Mouse (Mus musculus) mouse trophoblast stem cell (cell line): Measurements from ENCODE around the gene Tmem191c.
"Not testable (repeated sequence)": the region's sequence is repeated elsewhere in the genome, so short reads cannot be mapped to it uniquely, and the experiment has no call there.

Experiments used
- in situ Hi-C, 2 experiments: fragments of 300-500 bp; cut with MseI, MboI; formaldehyde crosslinking; loops; 2 replicates in 1 of 2; 3 replicates in 1 of 2; pipeline ENCODE4 v1.15.1; 2025

Tmem191c gene

DNA sequence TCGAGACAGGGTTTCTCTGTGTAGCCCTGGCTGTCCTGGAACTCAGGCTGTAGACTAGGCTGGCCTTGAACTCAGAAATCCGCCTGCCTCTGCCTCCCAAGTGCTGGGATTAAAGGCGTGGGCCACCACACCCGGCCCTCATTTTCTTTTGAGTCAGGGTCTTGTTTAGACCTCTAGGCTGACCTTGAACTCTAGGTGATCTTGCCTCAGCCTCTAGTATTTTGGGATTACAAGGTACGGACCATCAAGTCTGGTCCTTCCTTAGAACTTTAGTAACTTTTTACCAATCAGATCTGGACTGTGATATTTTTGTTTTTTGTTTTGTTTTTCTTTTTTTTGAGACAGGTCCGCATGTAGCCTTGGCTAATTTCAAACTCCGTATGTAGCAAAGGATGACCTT is at the start of gene Tmem191c:
Gene Tmem191c, plus strand, starts transcription at position 357 of the 400 bp plus-strand sequence.
- in situ Hi-C loops: no loop called here

DNA sequence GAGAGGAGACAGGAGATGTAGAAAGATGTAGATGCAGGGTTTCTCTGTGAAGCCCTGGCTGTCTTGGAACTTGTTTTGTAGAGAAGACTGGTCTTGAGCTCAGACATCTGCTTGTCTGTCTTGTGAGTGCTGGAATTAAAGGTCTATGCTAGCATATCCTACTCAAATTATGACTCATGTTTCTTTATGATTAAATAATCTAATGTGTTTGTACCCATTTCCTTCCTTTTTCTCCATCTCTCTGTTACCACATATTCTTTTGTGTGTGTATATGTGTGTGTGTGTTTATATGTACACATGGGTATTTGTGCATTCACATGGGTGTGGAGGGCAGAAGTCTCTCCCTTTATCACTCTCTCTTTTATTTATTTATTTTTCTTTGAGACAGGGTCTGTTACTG is 49.4 kb upstream of the Tmem191c start:
- in situ Hi-C loops: no loop called here

DNA sequence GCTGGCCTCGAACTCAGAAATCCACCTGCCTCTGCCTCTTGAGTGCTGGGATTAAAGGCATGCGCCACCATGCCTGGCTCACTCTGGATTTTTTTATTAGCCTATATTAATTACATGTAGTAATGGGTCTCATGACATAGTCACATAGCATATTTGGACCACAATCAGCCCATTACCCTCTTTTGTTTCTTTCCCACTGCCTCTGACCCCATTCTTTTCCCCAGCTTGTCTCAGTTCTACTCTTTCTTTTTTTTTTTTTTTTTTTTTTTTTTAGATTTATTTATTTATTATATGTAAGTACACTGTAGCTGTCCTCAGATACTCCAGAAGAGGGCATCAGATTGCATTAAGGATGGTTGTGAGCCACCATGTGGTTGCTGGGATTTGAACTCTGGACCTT is 44.4 kb upstream of the Tmem191c start:
- in situ Hi-C loops: not testable (repeated sequence)

DNA sequence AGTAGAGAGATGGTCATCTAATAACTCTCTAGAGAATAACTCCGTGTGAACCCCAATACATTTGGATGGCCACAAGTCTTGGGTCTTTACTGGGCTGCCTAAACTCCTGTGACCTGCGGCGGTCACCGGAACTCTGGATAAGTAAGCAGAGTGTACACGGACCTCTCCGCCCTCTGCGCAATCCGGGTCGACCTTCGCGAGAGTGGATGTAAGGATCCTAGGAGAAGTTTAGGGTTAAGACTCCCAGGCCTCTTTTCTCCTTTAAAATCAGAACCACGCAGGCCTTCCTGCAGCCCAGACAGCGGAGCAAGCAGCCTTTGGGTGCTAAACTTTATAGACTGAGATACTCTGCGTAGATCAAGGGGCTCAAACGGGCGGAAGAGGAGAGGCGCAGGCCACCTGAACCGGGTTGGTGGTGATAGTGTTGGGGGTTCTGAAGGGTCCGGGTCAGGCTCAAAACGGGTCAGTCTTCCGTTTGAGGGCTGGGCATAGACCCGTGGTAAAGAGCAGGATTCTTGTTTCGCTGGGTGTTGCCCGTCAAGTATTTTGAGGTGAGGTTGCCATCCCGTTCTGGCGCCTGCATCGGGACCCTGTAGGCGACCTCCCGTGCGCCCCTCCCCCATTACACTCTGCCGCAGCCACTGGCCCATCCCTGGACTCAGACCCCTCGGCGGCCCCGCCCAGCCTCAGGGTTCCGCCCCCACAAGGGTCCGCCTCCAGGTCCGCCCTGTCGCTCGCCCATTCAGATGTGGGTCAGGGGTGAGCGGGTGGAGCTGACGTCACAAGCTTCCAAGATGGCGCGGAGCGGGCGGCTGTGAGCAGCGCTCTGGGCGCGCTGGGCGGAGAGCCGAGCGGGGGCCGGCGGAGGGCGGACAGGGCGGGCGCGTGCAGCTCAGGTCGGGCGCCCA is 42.8 kb upstream of the Tmem191c start, which contains the start of gene Hic2:
Gene Hic2, plus strand, starts transcription at position 779 of the 908 bp plus-strand sequence.
- in situ Hi-C loops: no loop called here

DNA sequence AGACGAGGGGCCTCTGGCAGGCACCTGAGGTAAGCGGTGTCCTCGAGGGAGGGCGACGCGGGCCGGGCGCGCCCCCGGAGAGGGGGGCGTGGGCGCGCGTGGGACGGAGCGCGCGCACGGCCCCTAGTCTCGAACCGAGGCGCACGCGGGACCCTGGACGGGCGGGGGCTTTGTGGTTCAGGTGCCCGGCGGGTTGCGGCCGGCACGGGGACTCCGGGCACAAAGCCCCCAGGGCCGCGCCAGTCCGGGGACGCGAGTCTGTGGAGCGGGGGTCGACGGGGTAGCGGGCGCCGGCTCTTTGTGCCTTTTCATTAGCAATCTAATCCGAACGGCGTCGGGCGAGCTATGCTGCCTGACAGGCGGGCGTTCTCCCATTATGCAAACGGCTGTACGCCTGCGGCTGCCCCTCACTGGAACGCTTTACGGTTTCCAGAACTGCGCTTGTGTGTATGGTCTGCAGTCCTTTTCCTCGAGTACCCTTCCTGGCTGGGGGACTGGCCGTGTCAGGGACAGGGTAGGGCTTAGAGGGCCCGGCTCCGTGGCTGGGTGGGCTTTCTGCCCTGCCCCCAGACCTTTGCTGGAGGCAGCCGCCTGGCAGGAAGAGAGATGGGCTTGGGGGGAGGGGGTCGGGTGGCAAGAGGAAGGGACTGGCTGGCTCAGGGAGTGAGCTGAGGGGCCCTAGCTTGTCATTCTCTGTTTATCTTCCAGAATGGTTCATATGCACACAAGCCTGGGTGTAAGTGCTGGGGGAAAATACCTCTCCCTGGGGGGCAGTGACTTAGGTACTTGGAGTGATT is 42.0 kb upstream of the Tmem191c start:
- in situ Hi-C loops: no loop called here

DNA sequence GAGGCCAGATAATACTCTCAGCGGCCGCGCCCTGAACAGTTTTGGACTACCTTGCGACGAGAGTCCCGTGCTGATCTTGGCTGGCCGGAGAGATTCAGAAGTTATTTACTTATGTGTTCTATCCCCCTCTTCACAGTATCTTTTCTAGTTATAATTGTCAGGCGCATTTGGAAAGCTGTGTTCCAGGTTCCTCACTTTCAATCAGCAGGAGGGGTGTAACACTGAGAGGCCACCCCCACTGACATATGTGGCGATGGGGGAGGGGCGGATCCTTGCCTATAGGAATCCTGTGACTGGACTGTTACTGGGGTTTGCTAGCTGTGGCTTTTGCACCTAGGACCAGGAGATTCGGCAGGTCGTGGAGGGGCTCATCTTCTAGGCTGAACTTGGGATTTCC is 41.4 kb upstream of the Tmem191c start:
- in situ Hi-C loops: no loop called here

DNA sequence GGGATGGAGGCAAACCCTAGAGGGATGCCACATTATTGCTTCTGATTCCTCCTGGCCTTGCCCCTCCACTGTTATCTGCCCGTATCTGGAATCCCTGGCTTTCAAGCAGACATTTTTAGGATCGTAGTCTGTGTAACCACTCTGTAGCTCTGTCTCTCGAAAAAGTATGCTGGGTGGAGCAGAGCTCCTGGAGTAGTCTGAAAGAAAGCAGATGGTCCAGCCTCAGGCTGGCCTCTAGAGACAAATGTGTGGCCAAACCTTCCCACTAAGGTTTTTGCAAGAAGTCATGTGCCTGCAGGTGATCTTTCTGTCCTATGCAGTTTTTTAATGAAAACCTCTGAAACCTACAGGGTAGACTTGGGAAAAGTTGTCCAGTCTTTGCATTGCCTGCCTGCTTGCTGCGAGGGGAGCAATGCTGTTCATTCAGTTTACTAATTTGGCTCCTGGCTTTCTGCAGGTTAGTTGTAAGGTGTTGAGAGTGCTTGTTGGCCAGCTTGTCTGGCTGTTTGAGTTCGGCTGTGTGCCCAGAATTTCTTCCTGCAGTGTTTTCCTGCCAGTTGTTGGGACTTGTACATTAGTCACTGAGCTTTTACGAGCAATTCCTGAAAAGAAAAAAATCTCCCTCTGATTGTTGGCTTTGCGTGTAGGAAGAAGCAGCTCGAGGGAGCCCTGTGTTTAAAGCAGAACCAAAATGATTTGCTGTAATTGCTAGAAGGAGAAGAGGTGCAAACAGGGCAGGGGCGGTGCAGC is 40.8 kb upstream of the Tmem191c start:
- in situ Hi-C loops: no loop called here

DNA sequence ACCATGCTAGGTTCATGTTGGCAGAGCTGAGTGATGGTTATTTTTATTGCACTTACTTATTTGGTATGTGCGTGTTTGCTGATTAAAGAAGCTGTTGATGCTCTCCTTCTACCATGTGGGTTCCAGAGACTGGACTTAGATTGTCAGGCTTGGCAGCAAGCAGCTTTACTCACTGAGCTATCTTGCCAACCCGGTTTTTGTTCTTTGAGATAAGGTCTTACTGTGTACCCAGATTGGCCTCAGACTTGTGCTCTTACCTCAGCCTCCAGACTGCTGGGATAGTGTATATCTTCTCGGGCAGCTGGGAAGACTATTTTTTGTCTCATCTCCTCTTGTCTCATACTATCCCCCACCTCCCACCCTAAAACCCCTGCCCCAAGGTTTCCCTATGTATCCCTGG is 38.2 kb upstream of the Tmem191c start:
- in situ Hi-C loops: no loop called here

DNA sequence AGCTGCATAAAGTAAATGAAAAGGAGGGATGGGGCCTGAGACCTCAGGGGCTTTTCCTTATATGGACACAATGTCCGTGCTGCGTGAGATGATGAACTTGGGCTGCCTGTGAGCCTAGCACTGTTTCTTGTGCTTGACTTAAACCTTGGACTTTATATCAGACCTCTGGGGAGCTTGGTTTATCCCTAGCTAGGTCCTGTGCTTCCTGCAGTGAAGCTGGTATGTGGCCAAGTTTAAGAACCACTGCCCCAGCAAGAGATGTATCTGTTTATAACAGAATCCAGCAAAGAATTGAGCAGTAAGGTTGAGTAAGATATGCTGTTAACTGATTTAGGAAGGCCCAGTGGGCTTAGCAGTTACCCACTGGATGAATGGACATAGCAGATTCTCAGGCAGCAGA is 36.5 kb upstream of the Tmem191c start:
- in situ Hi-C loops: no loop called here

DNA sequence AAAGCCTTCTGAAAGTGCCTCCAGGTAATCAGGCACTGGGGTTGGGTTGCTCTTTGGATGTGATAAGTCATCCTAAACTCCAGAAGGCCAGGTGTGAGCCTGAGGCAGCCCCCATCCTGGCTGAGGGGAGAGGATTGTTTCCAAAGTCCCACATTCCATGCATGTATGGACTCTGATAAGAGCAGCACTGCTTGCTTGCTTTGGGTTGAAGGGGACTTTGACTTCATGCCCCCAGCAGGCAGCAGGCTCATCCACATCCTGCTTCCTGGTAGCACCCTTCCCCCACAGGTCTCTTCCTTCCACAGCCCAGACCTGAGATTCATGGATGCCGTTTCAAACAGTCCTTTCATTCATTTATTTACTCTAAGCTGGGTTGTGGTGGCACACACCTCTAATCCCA is 32.1 kb upstream of the Tmem191c start:
- in situ Hi-C loops: no loop called here

DNA sequence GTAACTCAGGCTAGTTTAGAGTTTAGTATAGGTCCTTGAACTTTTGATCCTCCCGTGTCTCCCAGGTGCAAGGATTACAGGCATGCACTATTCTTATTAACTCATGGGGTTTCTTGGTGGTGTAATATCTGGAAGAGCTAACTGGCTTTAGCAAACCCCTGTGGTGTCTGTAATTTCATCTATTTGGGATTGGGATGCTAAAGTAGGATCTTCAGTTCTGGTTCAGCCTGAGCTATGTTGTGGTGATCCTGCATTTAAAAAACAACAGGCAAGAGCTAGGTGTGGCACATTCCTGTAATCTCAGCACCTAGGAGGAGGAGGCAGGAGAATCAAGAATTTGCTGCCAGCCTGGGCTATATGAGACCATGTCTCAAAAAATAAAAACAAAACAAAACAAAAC is 30.9 kb upstream of the Tmem191c start:
- in situ Hi-C loops: no loop called here

DNA sequence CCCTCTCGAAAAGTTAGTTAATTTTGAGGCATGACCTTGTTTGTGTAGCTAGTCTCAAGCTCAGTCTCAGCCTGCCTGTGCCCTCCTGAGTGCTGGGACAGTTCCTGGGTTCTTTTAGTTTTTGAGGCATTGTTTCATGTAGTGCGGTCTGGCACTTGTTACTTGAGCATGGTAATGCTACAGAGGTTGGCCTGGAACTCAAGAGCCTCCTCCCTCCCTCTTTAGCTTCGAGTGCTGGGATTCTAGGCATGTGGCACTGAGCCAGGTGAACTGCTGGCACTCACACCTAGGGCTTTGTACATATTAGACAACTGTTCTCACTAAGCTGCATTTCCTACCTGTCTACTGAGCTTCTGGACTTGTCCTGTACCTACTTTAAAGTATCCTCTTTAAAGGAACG is 28.1 kb upstream of the Tmem191c start:
- in situ Hi-C loops: no loop called here

DNA sequence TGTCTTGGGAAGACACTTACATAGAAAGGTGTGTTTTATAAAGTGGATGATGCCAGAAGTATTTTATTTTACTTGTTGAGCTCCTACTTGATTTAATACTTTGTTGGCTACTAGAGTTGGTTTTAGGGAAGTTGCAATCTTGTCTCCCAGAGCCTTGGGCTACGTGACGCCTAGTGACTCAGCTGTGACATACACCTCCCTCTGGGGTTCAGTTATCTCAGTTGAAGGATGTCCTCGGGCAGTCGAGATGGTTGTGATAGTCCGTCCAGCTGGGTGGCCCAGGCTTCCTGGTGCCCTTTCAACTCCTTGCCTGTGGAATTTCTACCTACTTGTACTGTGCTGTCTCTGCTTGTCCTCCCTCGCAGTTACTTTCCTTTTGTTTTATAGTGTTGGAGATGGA is 26.7 kb upstream of the Tmem191c start:
- in situ Hi-C loops: no loop called here

DNA sequence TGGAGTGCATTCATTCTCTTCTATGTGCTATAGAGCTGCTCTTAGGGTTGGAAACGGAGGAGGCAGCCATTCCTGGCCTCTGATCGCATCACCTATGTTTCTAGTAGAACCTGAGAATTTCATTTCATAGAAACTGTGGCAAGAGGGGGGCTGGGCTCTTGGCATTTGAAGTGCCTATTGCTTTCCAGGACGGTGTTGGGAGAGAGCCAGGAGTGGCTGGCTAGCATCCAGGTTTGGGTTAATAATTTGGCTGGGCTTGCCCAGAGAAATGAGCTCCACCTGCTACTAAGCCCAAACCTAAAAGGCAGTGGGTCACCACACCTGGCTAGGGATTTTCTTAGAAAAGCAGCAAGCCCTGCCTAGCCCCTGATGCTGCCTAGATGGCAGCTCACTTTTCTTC is 24.3 kb upstream of the Tmem191c start:
- in situ Hi-C loops: no loop called here

DNA sequence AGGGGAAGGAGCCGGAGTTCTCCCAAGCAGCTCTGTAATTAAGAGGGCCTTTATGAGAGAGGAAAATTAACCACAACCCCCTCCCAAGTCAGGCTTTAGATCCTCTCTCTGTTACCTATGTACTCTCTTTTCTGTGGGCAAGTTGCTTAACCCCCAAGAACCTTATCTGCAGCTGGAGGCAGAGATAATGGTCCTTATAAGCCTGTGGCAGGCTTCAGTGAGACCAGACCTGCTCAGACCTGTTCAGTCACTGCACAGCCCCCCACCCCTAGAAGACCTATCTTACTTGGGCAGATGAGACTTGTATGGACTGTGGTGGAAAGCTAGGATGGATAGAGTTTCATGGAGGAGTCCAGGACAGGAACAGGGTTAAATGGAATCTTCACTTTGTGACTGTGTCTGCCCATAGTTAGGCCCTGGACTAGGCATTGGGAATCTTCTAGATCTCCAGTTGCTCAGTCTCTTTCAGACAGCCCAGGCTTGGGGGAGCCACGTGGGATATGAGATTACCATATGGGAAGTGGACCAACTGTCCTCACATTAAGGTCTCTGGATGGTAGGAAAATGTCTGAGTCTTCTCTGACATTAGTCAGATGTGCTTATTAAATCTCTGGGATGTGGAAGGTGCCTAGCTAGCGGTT is 23.7 kb upstream of the Tmem191c start:
- in situ Hi-C loops: no loop called here

DNA sequence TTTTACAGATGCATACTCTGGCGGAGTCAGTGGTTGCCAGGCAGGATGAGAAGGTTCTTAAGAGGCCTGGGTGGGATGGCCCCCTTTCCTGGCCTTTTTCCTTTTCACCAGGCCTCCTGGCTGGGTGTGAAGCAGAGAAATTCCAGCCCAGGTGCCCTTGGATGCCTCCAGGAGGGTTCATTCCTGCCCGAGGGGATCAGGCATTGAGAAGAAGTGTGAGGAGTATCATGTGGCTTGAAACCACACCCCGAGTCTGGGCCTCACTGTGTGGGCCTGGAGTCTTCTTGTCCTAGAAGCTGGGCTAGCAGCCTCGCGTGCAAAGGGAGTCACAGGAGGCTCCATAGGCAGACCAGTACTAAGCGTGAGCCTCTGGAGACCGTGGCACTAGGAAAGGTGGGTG is 23.0 kb upstream of the Tmem191c start:
- in situ Hi-C loops: no loop called here

DNA sequence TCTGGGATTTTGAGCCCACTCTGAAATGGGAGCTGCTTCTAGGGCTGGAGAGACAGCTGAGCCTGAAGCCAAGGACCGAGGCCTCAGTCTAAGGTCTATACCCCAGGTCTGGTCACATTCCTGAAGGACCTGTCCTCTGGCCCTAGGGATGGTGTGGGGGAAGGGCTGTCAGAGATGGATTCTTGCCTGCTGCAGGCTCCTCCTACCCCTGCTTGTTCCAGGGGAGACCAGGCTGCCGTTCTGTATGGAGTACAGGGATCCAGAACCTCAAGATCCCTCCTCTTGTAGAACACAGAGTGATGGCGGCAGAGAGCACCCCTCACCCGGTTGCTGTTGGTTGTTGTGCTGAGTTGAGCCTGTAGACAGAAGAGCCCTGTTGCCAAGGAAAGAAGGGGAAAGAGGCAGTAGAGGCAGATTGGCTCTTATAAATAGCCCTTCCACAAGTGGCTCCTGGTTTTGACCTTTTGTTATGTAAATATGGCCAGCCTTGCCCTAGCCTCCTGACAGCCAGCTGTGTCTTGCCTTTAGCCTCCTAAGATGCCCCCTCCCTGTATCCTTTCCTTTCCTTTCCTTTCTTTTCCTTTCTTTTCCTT is 21.8 kb upstream of the Tmem191c start:
- in situ Hi-C loops: no loop called here

DNA sequence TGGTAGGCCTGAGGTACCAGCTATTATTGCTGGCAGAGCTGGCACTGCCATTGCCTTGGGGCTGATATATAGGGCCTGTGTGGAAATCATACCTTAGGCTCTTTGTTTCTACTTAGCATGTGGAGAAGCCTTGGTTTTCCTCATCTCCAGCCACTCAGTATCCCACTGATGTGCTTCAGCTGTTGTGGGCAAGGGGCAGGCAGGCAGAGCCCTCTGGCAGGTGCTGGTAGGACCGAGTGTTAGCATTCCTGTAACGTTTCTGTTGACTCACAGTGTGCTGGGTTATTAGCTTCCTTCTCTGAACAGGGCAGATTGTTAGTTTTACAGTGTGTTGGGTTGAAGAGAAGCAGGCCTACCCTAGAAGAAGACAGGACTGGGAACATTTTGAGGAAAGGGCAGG is 20.6 kb upstream of the Tmem191c start:
- in situ Hi-C loops: no loop called here

DNA sequence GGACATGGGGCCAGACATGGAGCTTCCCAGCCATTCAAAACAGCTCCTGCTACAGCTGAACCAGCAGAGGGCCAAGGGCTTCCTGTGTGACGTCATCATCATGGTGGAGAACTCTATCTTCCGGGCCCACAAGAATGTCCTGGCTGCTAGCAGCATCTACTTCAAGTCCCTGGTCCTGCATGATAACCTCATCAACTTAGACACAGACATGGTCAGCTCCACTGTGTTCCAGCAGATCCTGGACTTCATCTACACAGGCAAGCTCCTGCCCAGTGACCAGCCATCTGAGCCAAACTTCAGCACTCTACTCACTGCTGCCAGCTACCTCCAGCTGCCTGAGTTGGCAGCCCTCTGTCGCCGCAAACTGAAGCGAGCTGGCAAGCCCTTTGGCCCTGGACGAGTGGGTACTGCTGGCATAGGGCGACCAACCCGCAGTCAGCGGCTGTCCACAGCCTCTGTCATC is 18.5 kb upstream of the Tmem191c start:
- in situ Hi-C loops: no loop called here

DNA sequence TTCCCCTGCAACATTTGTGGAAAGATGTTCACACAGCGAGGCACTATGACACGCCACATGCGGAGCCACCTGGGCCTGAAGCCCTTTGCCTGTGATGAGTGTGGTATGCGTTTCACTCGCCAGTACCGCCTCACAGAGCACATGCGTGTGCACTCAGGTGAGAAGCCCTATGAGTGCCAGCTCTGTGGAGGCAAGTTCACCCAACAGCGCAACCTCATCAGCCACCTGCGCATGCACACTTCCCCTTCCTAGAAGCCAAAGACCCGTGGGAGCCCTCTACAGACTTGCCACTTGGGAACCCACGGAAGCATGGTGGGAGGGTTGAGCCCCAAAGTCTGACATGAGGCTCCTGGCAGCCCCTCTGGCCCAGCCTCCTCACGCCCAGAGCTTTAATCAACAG is 17.0 kb upstream of the Tmem191c start:
- in situ Hi-C loops: no loop called here

DNA sequence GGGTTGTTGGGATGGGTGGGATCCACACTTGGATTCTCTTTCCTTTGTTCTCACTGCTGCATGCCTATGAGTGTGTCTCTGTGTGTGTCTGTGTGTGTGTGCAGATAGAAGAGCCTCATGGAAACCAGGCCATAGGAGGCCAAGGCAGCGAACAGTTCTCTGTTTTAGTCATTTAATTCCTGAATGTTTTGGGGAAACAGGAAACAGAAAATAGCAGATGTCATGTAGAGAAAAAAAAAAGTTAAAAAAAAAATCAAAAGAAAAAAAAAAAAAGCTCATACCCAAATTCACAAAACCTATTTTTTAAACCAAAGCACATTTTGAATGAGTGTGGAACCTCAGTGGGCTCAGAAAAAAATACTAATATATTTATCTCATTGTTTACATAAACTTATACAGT is 14.5 kb upstream of the Tmem191c start:
- in situ Hi-C loops: no loop called here
